Mouse (Mus musculus) liver, postnatal 0 days (tissue): ENCODE results near the gene Abcc9. TPM values are rescaled to one million over a fixed set of nuclear protein-coding genes. Genes with fewer than 3 reads are reported as not detected.

ENCODE experiments used
- ATAC-seq: fragments of 200-750 bp; cut with Nextera tagmentation; 2 replicates; pipeline ENCODE4 v1.8.0; 2017; ENCODE audit warnings: mild to moderate bottlenecking, moderate library complexity
- DNase-seq: peaks from one replicate; pipeline ENCODE4 v3.0.0-alpha.2; 2016
- H3K27ac ChIP-seq: fragments of 300-500 bp; sonication (generic); 2 replicates; pipeline ENCODE4 v1.5.1; 2014; ENCODE audit warnings: antibody characterized with exemption, moderate library complexity, mild to moderate bottlenecking, low read depth
- H3K27me3 ChIP-seq: fragments of 300-500 bp; sonication (generic); 2 replicates; pipeline ENCODE4 v1.6.1; 2014; ENCODE audit warnings: low read length, control low read depth, mixed read lengths; ENCODE audit not compliant: insufficient read depth
- H3K36me3 ChIP-seq: fragments of 300-500 bp; sonication (generic); replicated peaks from 2 replicates; pipeline ENCODE4 v1.6.1; 2014; ENCODE audit warnings: mild to moderate bottlenecking, control low read depth, low read length, moderate library complexity, mixed read lengths; ENCODE audit not compliant: insufficient read depth
- H3K4me1 ChIP-seq: fragments of 300-500 bp; sonication (generic); 2 replicates; pipeline ENCODE4 v1.6.1; 2014; ENCODE audit warnings: antibody characterized with exemption, mild to moderate bottlenecking, control low read depth; ENCODE audit not compliant: insufficient read depth
- H3K4me2 ChIP-seq: fragments of 300-500 bp; sonication (generic); 2 replicates; pipeline ENCODE4 v1.6.1; 2014; ENCODE audit warnings: low read depth, mild to moderate bottlenecking, low read length, moderate library complexity, mixed read lengths
- H3K4me3 ChIP-seq: fragments of 300-500 bp; sonication (generic); 2 replicates; pipeline ENCODE4 v1.5.1; 2014; ENCODE audit warnings: low read depth, low read length
- H3K9ac ChIP-seq: fragments of 300-500 bp; sonication (generic); replicated peaks from 2 replicates; pipeline ENCODE4 v1.6.1; 2014; ENCODE audit warnings: mild to moderate bottlenecking, moderate library complexity
- H3K9me3 ChIP-seq: fragments of 300-500 bp; sonication (generic); 2 replicates; pipeline ENCODE4 v1.6.1; 2016; ENCODE audit warnings: mild to moderate bottlenecking, control low read depth, low read length, mixed read lengths
- CTCF ChIP-seq: sonication (generic); IDR thresholded peaks from 2 replicates; pipeline ENCODE4 v1.5.1; 2016; ENCODE audit warnings: antibody characterized with exemption, low read depth
- EP300 ChIP-seq: IDR thresholded peaks from 2 replicates; pipeline ENCODE4 v1.6.1; 2016; ENCODE audit warnings: antibody characterized with exemption, low read depth, mild to moderate bottlenecking
- WGBS: fragments of 180-500 bp; shearing (Covaris S2); extraction: QIAGEN DNeasy Blood & Tissue Kit; methylation state at CpG from one replicate; pipeline ENCODE4 v1.1.7; 2014; ENCODE audit not compliant: insufficient replicate concordance; 5-methylcytosine and 5-hydroxymethylcytosine counted together
- polyA plus RNA-seq: library from polyadenylated mRNA; unstranded; fragments of >200 nt; fragmentation: Nextera tagmentation; extraction: Ambion mirVana; gene quantifications from 2 replicates; pipeline ENCODE4 v1.2.1, GENCODE M21; 2015

The Abcc9 gene
- polyA plus RNA-seq, 1 experiment from 2014 or later, result 3.2 TPM

DNA sequence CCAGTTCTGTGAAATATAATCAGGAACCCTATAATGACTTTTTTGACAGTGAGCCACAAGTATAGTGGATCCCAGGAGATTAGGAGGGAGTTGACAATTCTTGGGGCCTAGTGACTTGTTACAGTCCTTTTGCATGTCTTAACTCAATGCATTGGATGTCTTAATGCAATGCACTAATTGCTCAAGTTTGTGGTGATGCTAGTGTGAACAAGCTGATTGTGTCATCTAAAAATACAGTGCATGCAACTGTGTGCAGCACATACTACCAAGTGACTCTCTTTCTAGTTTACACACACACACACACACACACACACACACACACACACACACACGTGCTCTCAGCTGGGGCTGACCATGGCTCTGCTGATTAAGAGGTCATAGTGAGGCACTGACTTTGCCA, 146.1 kb downstream of the Abcc9 start:
- no peak overlapping the region for H3K4me2 ChIP-seq
- ATAC-seq (no peak), DNase-seq (no peak)
- no peaks in the 10 kb centered on the region for H3K27me3 ChIP-seq
- WGBS, result 53% methylated on average over 1 of the region's 1 CpGs
- no peak overlapping the region for H3K9ac ChIP-seq
- no peaks in the 10 kb centered on the region for H3K36me3 ChIP-seq
- H3K4me1 ChIP-seq, result no peaks in the 10 kb centered on the region; the same call in 1 of the 2 replicates
- TF ChIP-seq CTCF, result no peak
- TF ChIP-seq EP300, result no peak
- no peak overlapping the region for H3K4me3 ChIP-seq
- H3K9me3 ChIP-seq, result no peaks in the 10 kb centered on the region
- no peak overlapping the region for H3K27ac ChIP-seq

DNA sequence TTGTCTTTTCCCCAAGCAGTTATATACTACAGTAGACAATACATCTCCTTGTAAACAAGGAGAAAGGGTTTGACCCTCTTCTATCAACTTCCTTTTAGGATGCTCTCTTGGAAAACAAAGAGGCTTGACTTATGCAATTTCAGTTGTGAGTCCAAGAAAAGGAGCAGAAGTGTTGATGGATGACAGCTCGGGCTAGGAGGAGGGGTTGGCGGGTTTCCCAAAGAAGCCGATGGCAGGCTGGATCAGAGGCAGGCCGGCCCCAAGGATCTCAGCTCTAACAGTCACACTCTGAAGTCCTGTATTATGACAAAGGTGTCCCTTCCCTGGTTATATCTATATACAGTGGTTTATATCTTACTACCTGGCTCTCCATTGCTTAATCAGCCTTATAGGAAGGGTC, 150.6 kb downstream of the Abcc9 start:
- Histone ChIP-seq H3K4me2 (no peak overlapping the region), H3K4me1 (no peaks in the 10 kb centered on the region), H3K9ac (no peak overlapping the region), H3K27me3 (no peaks in the 10 kb centered on the region), H3K9me3 (no peaks in the 10 kb centered on the region), H3K4me3 (no peak overlapping the region), H3K27ac (no peak overlapping the region), H3K36me3 (no peaks in the 10 kb centered on the region)
- 70% methylated on average over 4 of the region's 4 CpGs for WGBS
- TF ChIP-seq EP300 (no peak), CTCF (no peak)
- DNase-seq (no peak), ATAC-seq (no peak)

DNA sequence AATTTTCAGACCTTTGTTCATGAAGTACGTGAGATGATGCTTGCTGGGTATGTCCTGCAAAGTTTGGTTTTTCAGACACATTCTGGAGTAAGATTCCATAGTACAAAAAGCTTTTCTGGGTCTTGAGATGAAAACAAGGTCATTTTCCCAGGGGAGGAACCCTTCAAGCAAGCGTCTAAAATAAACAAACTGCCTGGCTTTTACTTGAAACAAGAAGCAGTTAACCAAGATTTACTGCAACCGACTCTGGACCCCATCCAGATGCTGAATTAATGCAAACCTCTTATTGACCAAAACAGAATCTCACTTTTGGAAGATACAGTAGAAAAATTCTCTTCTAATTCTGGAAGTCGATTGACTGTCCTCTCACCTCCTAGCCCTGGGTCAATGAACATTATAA, 151.2 kb downstream of the Abcc9 start:
- 54% methylated on average over 4 of the region's 4 CpGs for WGBS
- Histone ChIP-seq H3K27me3 (no peaks in the 10 kb centered on the region), H3K36me3 (no peaks in the 10 kb centered on the region), H3K9ac (no peak overlapping the region), H3K4me3 (no peak overlapping the region), H3K4me1 (no peaks in the 10 kb centered on the region), H3K9me3 (no peaks in the 10 kb centered on the region), H3K27ac (no peak overlapping the region), H3K4me2 (no peak overlapping the region)
- ATAC-seq (no peak), DNase-seq (no peak)
- no peak for TF ChIP-seq EP300
- no peak for TF ChIP-seq CTCF

DNA sequence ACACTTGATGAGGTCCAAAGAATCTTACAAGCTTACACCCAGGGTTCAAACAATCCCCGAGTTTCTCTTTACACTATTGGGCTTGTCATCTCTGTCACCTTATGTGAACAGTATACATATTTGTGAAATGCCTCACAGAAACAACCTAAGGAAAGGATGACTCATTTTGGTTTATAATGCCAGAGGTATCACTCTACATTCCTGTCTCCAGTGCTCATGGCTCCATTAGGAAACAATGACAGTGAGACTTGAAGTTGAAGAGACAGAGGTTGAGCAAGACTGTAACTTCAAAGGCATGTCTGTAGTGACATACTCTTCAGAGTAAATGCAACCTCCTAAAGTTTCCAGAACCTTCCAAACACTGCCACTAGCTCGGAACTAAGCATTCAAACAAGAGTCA, 153.7 kb downstream of the Abcc9 start:
- WGBS, result 76% methylated on average over 2 of the region's 2 CpGs
- H3K4me3 ChIP-seq, result no peak overlapping the region
- no peaks in the 10 kb centered on the region for H3K27me3 ChIP-seq
- ATAC-seq, result no peak
- no peak for DNase-seq
- TF ChIP-seq EP300, result no peak
- TF ChIP-seq CTCF, result no peak
- no peak overlapping the region for H3K4me2 ChIP-seq
- no peak overlapping the region for H3K9ac ChIP-seq
- H3K27ac ChIP-seq, result no peak overlapping the region
- no peaks in the 10 kb centered on the region for H3K9me3 ChIP-seq
- H3K4me1 ChIP-seq, result no peaks in the 10 kb centered on the region
- H3K36me3 ChIP-seq, result no peaks in the 10 kb centered on the region

DNA sequence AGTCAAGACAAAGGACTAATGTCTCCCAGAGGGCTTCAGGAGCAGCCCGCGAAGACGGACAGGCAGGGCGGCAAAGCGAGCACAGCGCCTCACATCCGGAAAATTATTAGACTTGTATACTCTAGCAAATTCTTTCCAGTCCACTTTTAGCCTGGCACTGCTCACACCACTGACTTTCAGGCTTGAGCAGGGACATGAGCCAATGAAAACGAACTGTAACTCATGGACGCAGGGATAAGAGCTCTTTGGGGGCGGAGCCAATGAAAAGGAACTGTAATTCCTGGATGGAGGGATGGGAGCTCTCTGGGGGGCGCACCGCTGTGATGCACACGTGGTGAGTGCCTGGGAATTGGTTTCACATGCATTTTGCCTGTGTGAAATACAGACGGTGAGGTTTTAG, 157.0 kb downstream of the Abcc9 start:
- H3K27ac ChIP-seq, result no peak overlapping the region
- no peak overlapping the region for H3K4me2 ChIP-seq
- H3K36me3 ChIP-seq, result no peaks in the 10 kb centered on the region
- DNase-seq (no peak), ATAC-seq (no peak)
- H3K4me3 ChIP-seq, result no peak overlapping the region
- TF ChIP-seq CTCF (no peak), EP300 (no peak)
- H3K9ac ChIP-seq, result no peak overlapping the region
- H3K9me3 ChIP-seq, result no peaks in the 10 kb centered on the region
- H3K27me3 ChIP-seq, result no peaks in the 10 kb centered on the region
- WGBS, result 63% methylated on average over 14 of the region's 14 CpGs
- H3K4me1 ChIP-seq, result no peaks in the 10 kb centered on the region

DNA sequence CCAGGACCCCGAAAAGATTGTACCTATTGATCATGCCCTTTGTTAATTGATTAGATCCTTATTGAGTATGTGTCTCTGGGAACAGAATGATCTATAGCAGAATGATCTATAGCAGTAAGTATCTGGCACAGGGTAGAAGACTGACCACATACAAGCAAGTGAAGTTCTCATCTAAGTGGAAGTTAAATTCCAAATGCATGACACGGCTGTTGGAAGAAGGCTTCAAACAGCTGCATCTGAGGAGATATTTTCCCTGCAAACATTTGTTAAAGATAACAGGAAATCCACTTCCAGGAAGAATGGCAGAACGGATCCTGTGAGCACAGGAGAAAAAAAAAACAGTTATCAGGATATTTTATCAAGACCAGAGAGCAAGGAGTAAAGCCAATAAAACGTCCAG, 158.5 kb downstream of the Abcc9 start:
- DNase-seq (no peak), ATAC-seq (no peak)
- Histone ChIP-seq H3K4me3 (no peak overlapping the region), H3K4me1 (no peaks in the 10 kb centered on the region), H3K27me3 (no peaks in the 10 kb centered on the region), H3K4me2 (no peak overlapping the region), H3K27ac (no peak overlapping the region), H3K36me3 (no peaks in the 10 kb centered on the region), H3K9ac (no peak overlapping the region), H3K9me3 (no peaks in the 10 kb centered on the region)
- TF ChIP-seq EP300 (no peak), CTCF (no peak)
- 41% methylated on average over 4 of the region's 4 CpGs for WGBS

DNA sequence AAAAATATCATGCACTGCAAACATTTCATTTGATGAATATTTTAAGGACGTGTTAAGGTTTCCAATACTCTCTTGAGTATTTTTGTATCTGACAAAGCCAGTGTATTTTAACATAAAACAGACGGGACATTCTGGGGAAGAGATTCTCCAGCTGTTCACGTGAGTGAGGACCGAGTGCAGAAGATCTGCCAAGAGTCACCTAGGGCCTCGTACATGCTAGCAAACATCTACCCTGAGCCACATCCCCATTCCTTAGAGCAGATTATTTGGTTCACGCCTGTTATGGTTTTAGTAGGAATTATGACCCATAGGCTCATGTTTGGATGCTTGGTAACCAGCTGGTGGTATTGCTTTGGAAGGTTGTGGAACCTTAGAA, 159.3 kb downstream of the Abcc9 start:
- Histone ChIP-seq H3K27me3 (no peaks in the 10 kb centered on the region), H3K9ac (no peak overlapping the region), H3K4me1 (no peaks in the 10 kb centered on the region), H3K27ac (no peak overlapping the region), H3K9me3 (no peaks in the 10 kb centered on the region), H3K36me3 (no peaks in the 10 kb centered on the region), H3K4me3 (no peak overlapping the region), H3K4me2 (no peak overlapping the region)
- ATAC-seq (no peak), DNase-seq (no peak)
- TF ChIP-seq EP300 (no peak), CTCF (no peak)
- WGBS, result 85% methylated on average over 6 of the region's 6 CpGs
